Mouse (Mus musculus): ENCODE measurements around the gene Zfp952. TPM values are rescaled to one million over a fixed set of nuclear protein-coding genes. Genes with fewer than 3 reads are reported as not detected.
"Not testable (repeated sequence)": the region's sequence is repeated elsewhere in the genome, so short reads cannot be mapped to it uniquely, and the experiment has no call there.

Gene Zfp952
- polyA plus RNA-seq, 1 experiment from 2014 or later, result 6.7 TPM

DNA sequence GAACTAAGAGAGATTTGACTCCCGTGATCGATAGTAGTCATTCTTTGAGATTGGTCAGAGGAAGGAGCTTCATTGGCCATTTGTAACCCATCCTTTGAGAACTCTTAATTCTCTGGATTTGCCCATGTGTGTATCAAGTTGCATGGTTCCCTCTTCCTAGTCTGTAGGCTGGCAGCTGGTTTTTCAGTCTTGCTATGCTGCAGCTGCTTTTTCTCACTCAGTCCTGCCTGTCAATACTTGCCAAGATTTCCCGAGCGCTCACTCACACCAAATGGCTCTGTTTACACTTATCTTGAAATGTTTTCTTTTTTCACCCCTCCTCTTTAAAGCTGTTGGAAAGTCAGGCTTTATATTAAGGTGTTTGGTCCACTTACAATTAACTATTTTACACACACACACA is 11.6 kb upstream of the Zfp952 start:
- no peak overlapping the region for H3K27ac ChIP-seq
- ATAC-seq (replicated peaks; ENCODE audit: insufficient number of reproducible peaks, insufficient read depth, low FRiP score, low read depth), result no peak
- H3K27me3 ChIP-seq, result no peaks in the 10 kb centered on the region
- H3K36me3 ChIP-seq, result peaks cover 31% of the 10 kb centered on the region
- H3K4me3 ChIP-seq, result no peak overlapping the region
- 67% methylated on average over 4 of the region's 4 CpGs for WGBS
- H3K9me3 ChIP-seq (replicated peaks), result no peaks in the 10 kb centered on the region; the same call in 1 of the 2 replicates
- H3K9ac ChIP-seq, result no peak overlapping the region
- H3K4me2 ChIP-seq, result no peak overlapping the region
- no peaks in the 10 kb centered on the region for H3K4me1 ChIP-seq (replicated peaks)

GRCm38 (mm10) chr17:32986301-32986700 is 6.6 kb upstream of the Zfp952 start:
- WGBS, result 75% methylated on average over 4 of the region's 4 CpGs

GRCm38 (mm10) chr17:32991965-32992698 is 797 bp upstream of the Zfp952 start:
- Histone ChIP-seq H3K4me3 (peak overlapping the region; percentile 81), H3K4me2 (peak overlapping the region; percentile 71), H3K4me1 (replicated peaks) (peaks cover 7% of the 10 kb centered on the region), H3K9me3 (replicated peaks) (no peaks in the 10 kb centered on the region), H3K36me3 (peaks cover 11% of the 10 kb centered on the region), H3K9ac (no peak overlapping the region), H3K27me3 (no peaks in the 10 kb centered on the region), H3K27ac (no peak overlapping the region)
- WGBS, result 64% methylated on average over 12 of the region's 12 CpGs
- ATAC-seq (replicated peaks; ENCODE audit: insufficient number of reproducible peaks, insufficient read depth, low FRiP score, low read depth), result no peak

More at GRCm38 (mm10) chr17:32986301-32986700, 6.6 kb upstream of the Zfp952 start:
- Histone ChIP-seq H3K27ac (no peak overlapping the region), H3K27me3 (no peaks in the 10 kb centered on the region), H3K4me1 (replicated peaks) (no peaks in the 10 kb centered on the region), H3K9me3 (replicated peaks) (no peaks in the 10 kb centered on the region), H3K4me3 (no peak overlapping the region), H3K4me2 (no peak overlapping the region), H3K36me3 (no peaks in the 10 kb centered on the region), H3K9ac (no peak overlapping the region)
- ATAC-seq (replicated peaks; ENCODE audit: insufficient number of reproducible peaks, insufficient read depth, low FRiP score, low read depth), result no peak

- H3K27ac ChIP-seq, result no peak overlapping the region
- ATAC-seq (replicated peaks; ENCODE audit: insufficient number of reproducible peaks, insufficient read depth, low FRiP score, low read depth), result no peak
- H3K4me3 ChIP-seq, result no peak overlapping the region
- no peak overlapping the region for H3K9ac ChIP-seq
- H3K36me3 ChIP-seq, result peaks cover 38% of the 10 kb centered on the region
- H3K9me3 ChIP-seq (replicated peaks), result peaks cover 6% of the 10 kb centered on the region; the same call in 1 of the 2 replicates
- no peak overlapping the region for H3K4me2 ChIP-seq
- WGBS, result 88% methylated on average over 2 of the region's 2 CpGs
- H3K4me1 ChIP-seq (replicated peaks), result peaks cover 5% of the 10 kb centered on the region
- H3K27me3 ChIP-seq, result no peaks in the 10 kb centered on the region
These were observed 5.6 kb downstream of the Zfp952 start for GRCm38 (mm10) chr17:32998492-32998891.

- Histone ChIP-seq H3K9ac (no peak overlapping the region), H3K4me2 (no peak overlapping the region), H3K27me3 (no peaks in the 10 kb centered on the region), H3K4me1 (replicated peaks) (no peaks in the 10 kb centered on the region), H3K9me3 (replicated peaks) (peaks cover 10% of the 10 kb centered on the region; the same call in 1 of the 2 replicates), H3K36me3 (peaks cover 25% of the 10 kb centered on the region), H3K4me3 (no peak overlapping the region), H3K27ac (no peak overlapping the region)
- no peak for ATAC-seq (replicated peaks; ENCODE audit: insufficient number of reproducible peaks, insufficient read depth, low FRiP score, low read depth)
- WGBS, result 40% methylated on average over 9 of the region's 9 CpGs
These were observed 15.4 kb downstream of the Zfp952 start for GRCm38 (mm10) chr17:33008337-33008736.

- H3K4me3 ChIP-seq; H3K9ac ChIP-seq; ATAC-seq (replicated peaks; ENCODE audit: insufficient number of reproducible peaks, insufficient read depth, low FRiP score, low read depth); H3K27ac ChIP-seq; H3K27me3 ChIP-seq; H3K4me2 ChIP-seq; H3K4me1 ChIP-seq (replicated peaks): not testable (repeated sequence)
- Histone ChIP-seq H3K36me3 (peaks cover 63% of the 10 kb centered on the region), H3K9me3 (replicated peaks) (peaks cover 41% of the 10 kb centered on the region)
These were observed 27.5 kb downstream of the Zfp952 start for GRCm38 (mm10) chr17:33020434-33020833.

DNA sequence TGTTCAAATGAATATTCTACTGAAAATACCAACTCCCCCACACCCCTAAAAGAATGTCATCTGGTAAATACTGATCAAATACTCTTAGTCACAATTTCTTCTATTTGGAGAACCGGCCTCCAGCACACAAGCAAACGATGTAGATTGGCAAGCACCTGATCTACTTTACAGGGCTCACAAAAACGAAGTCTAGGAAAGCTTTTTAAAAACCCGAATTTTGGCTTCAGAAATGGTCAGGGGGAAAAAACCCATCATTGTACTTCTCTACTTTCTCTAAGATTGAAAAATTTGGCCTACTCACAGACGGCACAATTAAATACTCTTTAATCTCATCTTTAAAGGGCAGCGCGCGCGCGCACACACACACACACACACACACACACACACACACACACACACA is 39.4 kb downstream of the Zfp952 start:
- peak overlapping the region; percentile 97 for H3K4me3 ChIP-seq
- H3K4me2 ChIP-seq, result peak overlapping the region; percentile 63
- 6% methylated on average over 10 of the region's 10 CpGs for WGBS
- peaks cover 2% of the 10 kb centered on the region for H3K36me3 ChIP-seq
- ATAC-seq (replicated peaks; ENCODE audit: insufficient number of reproducible peaks, insufficient read depth, low FRiP score, low read depth), result no peak
- H3K27ac ChIP-seq, result no peak overlapping the region
- no peaks in the 10 kb centered on the region for H3K27me3 ChIP-seq
- peak overlapping the region; percentile 83 for H3K9ac ChIP-seq
- H3K4me1 ChIP-seq (replicated peaks), result peaks cover 2% of the 10 kb centered on the region
- peaks cover 3% of the 10 kb centered on the region; the same call in 1 of the 2 replicates for H3K9me3 ChIP-seq (replicated peaks)

DNA sequence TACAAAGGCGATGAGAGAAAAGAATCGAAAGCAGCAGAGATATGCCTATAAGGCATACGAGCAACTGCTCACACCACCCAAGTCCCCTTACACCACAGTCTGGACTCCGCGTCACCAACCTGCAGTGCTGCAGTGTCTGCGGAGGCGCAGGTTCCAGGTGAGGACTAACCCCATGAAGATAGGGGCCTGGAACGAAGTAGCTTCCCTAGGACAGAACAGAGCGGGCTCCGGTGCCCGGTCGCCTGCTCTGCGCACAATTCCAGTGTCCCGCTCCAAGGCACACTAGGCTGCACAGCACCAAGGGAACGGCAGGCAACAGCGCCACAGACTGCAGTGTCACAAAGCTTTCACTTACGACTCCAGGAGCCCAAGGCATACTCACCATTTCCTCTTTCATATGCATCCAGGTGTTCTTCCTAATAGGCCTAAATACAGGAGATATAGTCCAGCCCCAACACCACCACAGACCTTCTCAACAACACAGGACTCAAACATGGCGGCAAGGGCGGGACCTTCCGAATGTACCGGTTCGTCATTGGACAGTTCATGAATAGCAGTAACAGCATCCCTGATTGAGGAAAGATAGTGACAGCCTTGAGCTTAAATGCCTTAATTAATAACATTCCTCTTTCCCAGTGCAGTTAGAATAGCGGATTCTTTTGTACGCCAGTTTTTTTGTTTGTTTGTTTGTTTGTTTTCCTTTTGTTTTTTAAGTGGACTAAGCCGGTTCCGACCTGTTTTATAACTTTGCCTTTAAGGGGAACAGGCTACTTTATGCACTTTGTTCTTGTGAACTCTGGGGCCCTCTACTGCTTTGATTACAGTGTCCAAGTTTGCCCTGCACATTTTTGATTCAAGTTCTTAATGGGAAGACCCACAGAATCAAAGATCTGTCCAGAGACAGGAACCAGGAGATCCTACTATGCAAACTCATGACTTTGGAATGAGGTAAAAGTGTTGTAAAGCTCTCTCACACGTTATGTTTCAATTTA is 40.3 kb downstream of the Zfp952 start, which contains the start of gene Zfp763:
Zfp763 (minus strand) TSS at position 503 of the 992 bp plus-strand sequence.
- Histone ChIP-seq H3K4me3 (peak within 1 kb of the TSS; percentile 97), H3K27ac (peak within 1 kb of the TSS; percentile 89), H3K4me2 (peak within 1 kb of the TSS; percentile 63), H3K9ac (peak within 1 kb of the TSS; percentile 83), H3K36me3 (no peaks in the 10 kb centered on the region), H3K27me3 (no peaks in the 10 kb centered on the region), H3K9me3 (replicated peaks) (no peaks in the 10 kb centered on the region), H3K4me1 (replicated peaks) (peaks cover 2% of the 10 kb centered on the region)
- 3% methylated on average over 27 of the region's 27 CpGs for whole genome bisulfite sequencing
- peak; percentile 93 for ATAC-seq (replicated peaks; ENCODE audit: insufficient number of reproducible peaks, insufficient read depth, low FRiP score, low read depth)

Other genes starting within 250 kb of the Zfp952 start
- 18.1 and 20.5 TPM in 2 replicates for gene Zfp871, start 204.8 kb upstream of the Zfp952 start, polyA plus RNA-seq (2015; fragmentation: Nextera tagmentation; extraction: Ambion mirVana)
- 1.1 and 1.3 TPM in 2 replicates for gene Zfp811, start 183.2 kb upstream of the Zfp952 start, polyA plus RNA-seq (2015; fragmentation: Nextera tagmentation; extraction: Ambion mirVana)
- 6.2 and 8.2 TPM in 2 replicates for gene Zfp799, start 162.9 kb upstream of the Zfp952 start, polyA plus RNA-seq (2015; fragmentation: Nextera tagmentation; extraction: Ambion mirVana)
- 4.5 and 5.5 TPM in 2 replicates for gene Zfp870, start 101.5 kb upstream of the Zfp952 start, polyA plus RNA-seq (2015; fragmentation: Nextera tagmentation; extraction: Ambion mirVana)
- gene Cyp4f14, start 75.8 kb upstream of the Zfp952 start, polyA plus RNA-seq (2015; fragmentation: Nextera tagmentation; extraction: Ambion mirVana), result not detected in 2 replicates
- gene Cyp4f13, start 45.7 kb upstream of the Zfp952 start, polyA plus RNA-seq (2015; fragmentation: Nextera tagmentation; extraction: Ambion mirVana), result 10.0 and 11.6 TPM in 2 replicates
- gene Zfp472, start 27.3 kb upstream of the Zfp952 start, polyA plus RNA-seq (2015; fragmentation: Nextera tagmentation; extraction: Ambion mirVana), result 4.9 and 7.4 TPM in 2 replicates
- gene Zfp763, start 40.3 kb downstream of the Zfp952 start, polyA plus RNA-seq (2015; fragmentation: Nextera tagmentation; extraction: Ambion mirVana), result 6.0 and 6.2 TPM in 2 replicates
- not detected in 2 replicates for gene 4921501E09Rik, start 74.9 kb downstream of the Zfp952 start, polyA plus RNA-seq (2015; fragmentation: Nextera tagmentation; extraction: Ambion mirVana)
- 4.5 and 4.7 TPM in 2 replicates for gene Zfp563, start 96.2 kb downstream of the Zfp952 start, polyA plus RNA-seq (2015; fragmentation: Nextera tagmentation; extraction: Ambion mirVana)
- gene Morc2b, start 146.6 kb downstream of the Zfp952 start, polyA plus RNA-seq (2015; fragmentation: Nextera tagmentation; extraction: Ambion mirVana), result not detected in 2 replicates
- not detected in 2 replicates for gene Olfr55, start 175.3 kb downstream of the Zfp952 start, polyA plus RNA-seq (2015; fragmentation: Nextera tagmentation; extraction: Ambion mirVana)
- gene Olfr239, start 198.2 kb downstream of the Zfp952 start, polyA plus RNA-seq (2015; fragmentation: Nextera tagmentation; extraction: Ambion mirVana), result not detected in 2 replicates
- not detected in 2 replicates for gene Olfr1564, start 228.6 kb downstream of the Zfp952 start, polyA plus RNA-seq (2015; fragmentation: Nextera tagmentation; extraction: Ambion mirVana)

Data from heart, embryonic 15.5 days (tissue).